Mouse (Mus musculus): ENCODE data around the gene Dnaaf1.

Gene Dnaaf1

GRCm38 (mm10) chr8:119574437-119575365 lies at the start of gene Dnaaf1, which contains the start of gene Hsdl1:
Dnaaf1 (plus strand) TSS chr8:119575235.
Hsdl1 (minus strand) TSS chr8:119575183.
- peak; percentile 98 for DNase-seq

GRCm38 (mm10) chr8:119528762-119529161 lies 46.3 kb upstream of the Dnaaf1 start:
- DNase-seq = no peak

- DNase-seq = no peak
Measured at GRCm38 (mm10) chr8:119530937-119531336, 44.1 kb upstream of the Dnaaf1 start.

GRCm38 (mm10) chr8:119531397-119531796 lies 43.6 kb upstream of the Dnaaf1 start:
- no peak for DNase-seq

- DNase-seq = no peak
Measured at GRCm38 (mm10) chr8:119531973-119532372, 43.1 kb upstream of the Dnaaf1 start.

GRCm38 (mm10) chr8:119544606-119545005 lies 30.4 kb upstream of the Dnaaf1 start:
- DNase-seq = no peak

- no peak for DNase-seq
Measured at GRCm38 (mm10) chr8:119545180-119545579, 29.9 kb upstream of the Dnaaf1 start.

GRCm38 (mm10) chr8:119545791-119546190 lies 29.2 kb upstream of the Dnaaf1 start:
- no peak for DNase-seq

- DNase-seq = peak; percentile 16
Measured at GRCm38 (mm10) chr8:119547019-119547691, 27.9 kb upstream of the Dnaaf1 start.

- no peak for DNase-seq
Measured at GRCm38 (mm10) chr8:119548560-119549113, 26.4 kb upstream of the Dnaaf1 start.

- DNase-seq = no peak
Measured at GRCm38 (mm10) chr8:119552967-119553366, 22.1 kb upstream of the Dnaaf1 start.

GRCm38 (mm10) chr8:119555861-119556260 lies 19.2 kb upstream of the Dnaaf1 start:
- DNase-seq = no peak

- DNase-seq = no peak
Measured at GRCm38 (mm10) chr8:119557132-119557531, 17.9 kb upstream of the Dnaaf1 start.

GRCm38 (mm10) chr8:119557821-119558602 lies 17.0 kb upstream of the Dnaaf1 start:
- DNase-seq = peak; percentile 81

- peak; percentile 98 for DNase-seq
Measured at GRCm38 (mm10) chr8:119558603-119559401, 16.2 kb upstream of the Dnaaf1 start, which contains the start of gene Mbtps1. Mbtps1 (minus strand) TSS chr8:119558735.

- DNase-seq = no peak
Measured at GRCm38 (mm10) chr8:119559402-119559720, 15.7 kb upstream of the Dnaaf1 start.

- no peak for DNase-seq
Measured at GRCm38 (mm10) chr8:119563849-119564251, 11.2 kb upstream of the Dnaaf1 start.

GRCm38 (mm10) chr8:119566367-119566766 lies 8.7 kb upstream of the Dnaaf1 start:
- no peak for DNase-seq

- no peak for DNase-seq
Measured at GRCm38 (mm10) chr8:119568251-119568650, 6.8 kb upstream of the Dnaaf1 start.

- DNase-seq = no peak
Measured at GRCm38 (mm10) chr8:119568951-119569350, 6.1 kb upstream of the Dnaaf1 start.

GRCm38 (mm10) chr8:119569881-119570280 lies 5.2 kb upstream of the Dnaaf1 start:
- DNase-seq = no peak

- DNase-seq = no peak
Measured at GRCm38 (mm10) chr8:119571135-119571534, 3.9 kb upstream of the Dnaaf1 start.
